Comparison of ENCODE assay signal across 9 mouse cellular contexts in genomic region chr5:114474741-114475491, GRCm38 (mm10). TPM values are rescaled to one million over a fixed set of nuclear protein-coding genes. Genes with fewer than 3 reads are reported as not detected.
DNase-seq lines count a peak whose midpoint lies in the region; ATAC-seq and TF ChIP-seq lines count a peak whose summit lies in the region.
"Had no signal": no experiment of that assay in that cellular context is flagged by ENCODE, and none has a peak within 500 bp of the region (broad histone marks: within the 10 kb centered on the region; RNA-seq: fewer than 3 reads in every experiment).

No protein-coding gene starts in this region.

- 70% methylated on average over 35 of the region's 35 CpGs for WGBS in midbrain, embryonic 10.5 days
- 48% methylated on average over 35 of the region's 35 CpGs for WGBS in midbrain, embryonic 13.5 days
- 15% methylated on average over 35 of the region's 35 CpGs for WGBS in forebrain, embryonic 14.5 days
- 83% methylated on average over 35 of the region's 35 CpGs for WGBS in thymus, adult 2 months

- H3K27ac ChIP-seq in midbrain, embryonic 10.5 days (replicated peaks) = peak overlapping the region; percentile 59
- no peak overlapping the region for H3K27ac ChIP-seq in midbrain, embryonic 13.5 days
- peak overlapping the region; percentile 40 for H3K27ac ChIP-seq in forebrain, embryonic 14.5 days (ENCODE audit: low read depth, low read length)
- no peak overlapping the region for H3K27ac ChIP-seq in thymus, adult 2 months (ENCODE audit: control insufficient read depth, insufficient read depth, low read length)
- H3K27ac ChIP-seq: gastrocnemius, adult 2 months had no signal

- ATAC-seq in midbrain, embryonic 13.5 days = no peak
- ATAC-seq in forebrain, embryonic 14.5 days = peak; percentile 59

- no peak for DNase-seq in midbrain, embryonic 10.5 days (ENCODE audit: low spot score)
- peak; percentile 89 for DNase-seq in forebrain, embryonic 14.5 days (ENCODE audit: low spot score)
- peak; percentile 54 to 80 for DNase-seq in layer of hippocampus, adult 18-20 months (ENCODE audit: low spot score in 2 of 2)
- peak; percentile 58 for DNase-seq in retina, embryonic 14.5 days (ENCODE audit: low spot score)
- no peak for DNase-seq in thymus, adult 2 months
- no peak for DNase-seq in cerebellum, adult 9-11 months
- DNase-seq: cerebellum, adult 18-20 months; gastrocnemius, adult 2 months had no signal

- H3K9ac ChIP-seq in midbrain, embryonic 13.5 days (replicated peaks) = no peak overlapping the region
- H3K9ac ChIP-seq in forebrain, embryonic 14.5 days (ENCODE audit: low read length) = no peak overlapping the region

- no peak overlapping the region for H3K4me2 ChIP-seq in midbrain, embryonic 13.5 days (replicated peaks)
- H3K4me2 ChIP-seq in forebrain, embryonic 14.5 days (ENCODE audit: low read length) = peak overlapping the region; percentile 27

- peaks cover 64% of the 10 kb centered on the region for H3K27me3 ChIP-seq in midbrain, embryonic 10.5 days (ENCODE audit: low read depth, poor library complexity, severe bottlenecking)
- peaks cover 36% of the 10 kb centered on the region for H3K27me3 ChIP-seq in midbrain, embryonic 13.5 days
- 0 out of 2 replicates have a peak, but pooled peaks cover 10% of the 10 kb centered on the region for H3K27me3 ChIP-seq in forebrain, embryonic 14.5 days (replicated peaks; ENCODE audit: control insufficient read depth, insufficient read depth, low read length)
- H3K27me3 ChIP-seq in thymus, adult 2 months (ENCODE audit: control insufficient read depth, insufficient read depth, low read length) = no peaks in the 10 kb centered on the region

- no peak for TF ChIP-seq CTCF in thymus, adult 2 months (IDR thresholded peaks at IDR 0.05; ENCODE audit: borderline replicate concordance, control insufficient read depth, extremely low read depth, insufficient read depth, low read length, poor library complexity)

- H3K4me3 ChIP-seq in midbrain, embryonic 10.5 days = no peak overlapping the region
- no peak overlapping the region for H3K4me3 ChIP-seq in midbrain, embryonic 13.5 days (replicated peaks)
- H3K4me3 ChIP-seq in forebrain, embryonic 14.5 days (ENCODE audit: low read depth, low read length) = no peak overlapping the region
- no peak overlapping the region for H3K4me3 ChIP-seq in thymus, adult 2 months (ENCODE audit: control insufficient read depth, insufficient read depth, low read length)
- H3K4me3 ChIP-seq: gastrocnemius, adult 2 months had no signal

- TF ChIP-seq POLR2A in thymus, adult 2 months (IDR thresholded peaks at IDR 0.05; ENCODE audit: control insufficient read depth, extremely low read depth, insufficient read depth, low read length, poor library complexity) = no peak

- H3K4me1 ChIP-seq in midbrain, embryonic 10.5 days = peaks cover 39% of the 10 kb centered on the region
- peaks cover 34% of the 10 kb centered on the region for H3K4me1 ChIP-seq in midbrain, embryonic 13.5 days (replicated peaks)
- H3K4me1 ChIP-seq in forebrain, embryonic 14.5 days (ENCODE audit: control insufficient read depth, insufficient read depth, low read length) = peaks cover 12% of the 10 kb centered on the region
- H3K4me1 ChIP-seq in thymus, adult 2 months (replicated peaks; ENCODE audit: control insufficient read depth, insufficient read depth, low read length) = no peaks in the 10 kb centered on the region

- no peaks in the 10 kb centered on the region for H3K9me3 ChIP-seq in midbrain, embryonic 10.5 days (replicated peaks)
- no peaks in the 10 kb centered on the region; the same call in 1 of the 2 replicates for H3K9me3 ChIP-seq in midbrain, embryonic 13.5 days
- H3K9me3 ChIP-seq in forebrain, embryonic 14.5 days (replicated peaks; ENCODE audit: control insufficient read depth, low read length) = no peaks in the 10 kb centered on the region

- H3K36me3 ChIP-seq in midbrain, embryonic 10.5 days = no peaks in the 10 kb centered on the region
- no peaks in the 10 kb centered on the region for H3K36me3 ChIP-seq in midbrain, embryonic 13.5 days
- no peaks in the 10 kb centered on the region for H3K36me3 ChIP-seq in forebrain, embryonic 14.5 days (ENCODE audit: control insufficient read depth, insufficient read depth, low read length)
- no peaks in the 10 kb centered on the region for H3K36me3 ChIP-seq in thymus, adult 2 months (ENCODE audit: control insufficient read depth, insufficient read depth, low read length)

RNA-seq across cellular contexts. Expression of gene Mvk, which starts 30.8 kb away (rescaled TPM):
- polyA plus RNA-seq in midbrain, embryonic 10.5 days (2016; fragmentation: Nextera tagmentation; extraction: Ambion mirVana) = 62.3 and 65.2 TPM in 2 replicates
- 50.7 and 55.4 TPM in 2 replicates for polyA plus RNA-seq in midbrain, embryonic 13.5 days (2015; fragmentation: Nextera tagmentation; extraction: Ambion mirVana)
- polyA plus RNA-seq in forebrain, embryonic 14.5 days (2014; fragmentation: Nextera tagmentation; extraction: Ambion mirVana) = 55.9 and 58.6 TPM in 2 replicates
- 10 to 100 TPM; 25.4 to 27.3 TPM for total RNA-seq in layer of hippocampus, adult 18-20 months (2021)
- 20.8 and 25.9 TPM in 2 replicates for polyA plus RNA-seq in thymus, adult 2 months (2012; rRNA removed)

RNA-seq across cellular contexts. Expression of gene Mmab, which starts 31.1 kb away (rescaled TPM):
- 32.4 and 34.1 TPM in 2 replicates for polyA plus RNA-seq in midbrain, embryonic 10.5 days (2016; fragmentation: Nextera tagmentation; extraction: Ambion mirVana)
- polyA plus RNA-seq in midbrain, embryonic 13.5 days (2015; fragmentation: Nextera tagmentation; extraction: Ambion mirVana) = 21.1 and 22.9 TPM in 2 replicates
- 18.2 and 18.6 TPM in 2 replicates for polyA plus RNA-seq in forebrain, embryonic 14.5 days (2014; fragmentation: Nextera tagmentation; extraction: Ambion mirVana)
- 10 to 100 TPM; 21.7 to 22.2 TPM for total RNA-seq in layer of hippocampus, adult 18-20 months (2021)
- polyA plus RNA-seq in thymus, adult 2 months (2012; rRNA removed) = 13.5 and 15.1 TPM in 2 replicates

Comparison
In these comparisons a context has a peak if more than half of its experiments do, and no peak if none do; other contexts are left out.
1. H3K27ac ChIP-seq: peak in midbrain, embryonic 10.5 days (single experiment) and forebrain, embryonic 14.5 days (single experiment); none in midbrain, embryonic 13.5 days (single experiment) and thymus, adult 2 months (single experiment).
2. DNase-seq: peak in forebrain, embryonic 14.5 days (single experiment), layer of hippocampus, adult 18-20 months (2 of 2) and retina, embryonic 14.5 days (single experiment); none in midbrain, embryonic 10.5 days (single experiment), thymus, adult 2 months (single experiment) and cerebellum, adult 9-11 months (single experiment).